Mouse (Mus musculus): Measurements from ENCODE around the gene Cdon.

The Cdon gene

GRCm38 (mm10) chr9:35494937-35495336 lies 74.0 kb downstream of the Cdon start:
- DNase-seq (ENCODE audit: low spot score): no peak

- no peak for DNase-seq (ENCODE audit: low spot score)
These were observed 74.5 kb downstream of the Cdon start for GRCm38 (mm10) chr9:35495471-35495870.

- no peak for DNase-seq (ENCODE audit: low spot score)
These were observed 79.0 kb downstream of the Cdon start for GRCm38 (mm10) chr9:35499946-35500345.

DNA sequence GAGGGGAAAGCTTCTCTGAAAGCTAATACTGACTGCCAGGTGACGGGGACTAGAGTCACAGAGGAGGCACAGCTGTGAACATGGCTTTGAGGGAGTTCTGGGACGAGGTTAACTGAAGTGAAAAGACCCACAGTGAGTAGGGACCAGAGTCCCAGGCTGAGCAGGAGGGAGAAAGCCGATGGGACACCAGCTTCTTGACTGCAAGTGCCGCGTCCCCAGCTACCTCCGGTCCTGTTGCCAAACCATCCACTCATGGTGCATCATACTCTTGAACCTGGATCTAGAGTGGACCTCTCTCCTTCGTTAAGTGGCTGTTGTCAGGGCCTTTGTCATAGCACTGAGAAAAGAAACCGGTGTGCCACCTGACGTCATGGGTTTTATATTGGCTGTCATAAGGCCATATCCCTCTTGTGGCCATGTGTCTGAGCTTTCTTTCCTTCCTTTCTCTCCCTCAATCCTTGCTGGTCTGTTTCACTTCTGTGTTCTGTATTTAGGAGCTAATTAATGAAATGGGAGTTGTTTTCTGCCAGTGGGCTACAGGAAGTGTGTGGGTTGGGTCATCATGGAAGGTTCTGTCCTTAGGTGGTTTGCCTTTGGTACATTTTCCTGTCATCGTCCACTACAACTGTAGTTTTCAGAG lies 81.6 kb downstream of the Cdon start:
- no peak for DNase-seq (ENCODE audit: low spot score)

DNA sequence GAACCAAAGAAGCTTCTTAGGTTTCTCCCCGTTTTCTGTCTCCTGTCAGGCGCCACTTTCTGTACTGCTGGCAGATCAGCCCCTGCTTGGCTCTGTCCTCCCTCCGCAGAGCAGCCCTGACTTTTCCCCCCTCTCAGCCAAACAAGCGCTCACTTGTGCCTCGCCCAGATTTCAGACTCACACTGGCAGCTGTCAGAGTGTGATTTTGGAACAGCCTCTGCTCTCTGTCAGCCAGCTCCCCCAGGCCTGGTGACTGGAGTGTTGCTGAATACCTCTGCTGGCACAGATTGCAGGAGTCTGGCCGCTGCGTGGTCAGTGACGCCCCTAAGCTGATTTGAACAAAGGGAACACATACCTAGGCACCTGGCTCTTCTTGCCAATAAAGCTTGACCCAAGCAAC lies 87.3 kb downstream of the Cdon start:
- DNase-seq (ENCODE audit: low spot score): peak; percentile 58

GRCm38 (mm10) chr9:35513900-35514299 lies 93.0 kb downstream of the Cdon start:
- no peak for DNase-seq (ENCODE audit: low spot score)

- DNase-seq (ENCODE audit: low spot score): no peak
These were observed 95.3 kb downstream of the Cdon start for GRCm38 (mm10) chr9:35516182-35516581.

- no peak for DNase-seq (ENCODE audit: low spot score)
These were observed 95.8 kb downstream of the Cdon start for GRCm38 (mm10) chr9:35516711-35517110.

DNA sequence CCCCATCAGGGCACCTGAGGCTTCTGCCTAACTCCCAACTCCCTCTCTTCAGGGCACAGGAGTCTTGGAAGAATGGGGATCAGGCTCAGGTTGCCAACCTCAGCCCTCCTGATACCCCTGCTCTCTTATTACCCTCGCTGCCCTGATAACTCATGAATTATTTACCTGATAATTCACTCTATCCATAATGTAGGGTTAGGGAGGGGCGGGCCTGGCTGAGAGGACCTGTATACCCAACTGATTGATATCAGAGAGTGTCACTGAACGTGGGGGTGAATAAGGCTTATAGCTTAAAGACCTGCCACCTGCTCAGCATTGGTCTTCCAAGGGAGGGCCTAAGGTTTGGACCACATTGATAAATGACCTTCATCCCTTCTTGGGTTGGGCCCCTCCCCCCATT lies 97.2 kb downstream of the Cdon start, which contains the start of gene Gm1113:
Gene Gm1113, minus strand, starts transcription at position 101 of the 400 bp plus-strand sequence.
- no peak for DNase-seq (ENCODE audit: low spot score)

GRCm38 (mm10) chr9:35520631-35521348 lies 99.9 kb downstream of the Cdon start:
- no peak for DNase-seq (ENCODE audit: low spot score)

GRCm38 (mm10) chr9:35522241-35522640 lies 101.3 kb downstream of the Cdon start:
- DNase-seq (ENCODE audit: low spot score): no peak

GRCm38 (mm10) chr9:35522821-35523515 lies 102.0 kb downstream of the Cdon start:
- no peak for DNase-seq (ENCODE audit: low spot score)

DNA sequence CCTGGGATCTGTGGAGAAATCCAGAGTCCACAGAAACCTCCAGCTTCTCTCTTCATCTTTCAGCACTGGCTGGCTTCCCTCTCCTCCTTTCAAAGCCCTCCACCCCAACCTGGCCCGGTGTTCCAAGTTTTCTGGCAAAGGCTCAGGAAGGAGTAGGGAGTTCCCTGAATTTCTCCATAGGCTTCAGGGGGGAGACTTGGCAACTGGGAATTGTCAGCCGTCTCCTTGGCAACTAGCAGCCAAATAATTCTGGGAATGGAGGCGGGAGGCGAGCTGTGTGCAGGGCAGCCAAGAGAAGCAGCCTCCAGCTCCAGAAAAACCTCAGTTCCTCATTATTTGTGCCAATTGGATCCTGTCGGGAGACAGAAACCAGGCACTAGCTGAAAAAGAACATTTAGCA lies 102.6 kb downstream of the Cdon start:
- peak; percentile 60 for DNase-seq (ENCODE audit: low spot score)

- peak; percentile 86 for DNase-seq (ENCODE audit: low spot score)
These were observed 103.0 kb downstream of the Cdon start for GRCm38 (mm10) chr9:35523941-35524411.

DNA sequence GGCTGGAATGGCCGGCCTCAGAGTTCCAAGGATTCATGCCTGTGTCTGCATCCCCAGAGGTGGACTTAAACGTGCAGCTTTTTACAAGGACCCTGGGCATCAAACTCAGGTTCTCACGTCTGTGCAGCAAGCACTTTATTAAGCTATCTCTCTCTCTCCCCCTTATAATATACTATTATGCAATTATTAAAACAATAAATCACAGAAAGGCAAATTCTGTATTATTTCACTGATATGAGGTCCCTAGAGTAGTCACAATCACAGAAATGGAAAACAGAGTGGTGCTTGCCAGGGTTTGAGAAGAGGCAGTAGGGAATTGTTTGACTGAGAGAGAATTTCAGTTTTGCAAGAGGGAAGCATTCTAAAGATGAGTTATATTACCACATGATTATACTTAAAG lies 108.2 kb downstream of the Cdon start:
- no peak for DNase-seq (ENCODE audit: low spot score)

DNA sequence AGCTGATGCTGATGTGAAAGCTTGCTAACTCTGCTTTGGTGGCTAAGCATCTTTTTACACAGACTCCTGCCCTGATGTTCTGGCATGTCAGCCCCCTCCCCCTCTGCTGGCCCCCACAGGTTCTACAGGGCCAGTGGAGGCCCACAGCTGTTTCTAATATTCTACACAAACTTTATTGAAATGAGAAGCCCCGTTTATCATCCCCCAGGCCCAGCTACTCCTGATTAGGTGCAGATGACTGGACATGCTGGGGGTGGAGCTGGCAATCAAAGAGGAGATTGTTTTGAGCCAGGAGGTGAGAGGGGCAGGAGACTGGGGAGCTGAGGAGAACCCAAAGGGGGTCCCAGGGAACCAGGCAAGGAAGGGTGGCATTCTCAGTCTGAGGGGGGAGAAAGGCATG lies 108.9 kb downstream of the Cdon start:
- DNase-seq (ENCODE audit: low spot score): no peak

GRCm38 (mm10) chr9:35533266-35533665 lies 112.3 kb downstream of the Cdon start:
- DNase-seq (ENCODE audit: low spot score): no peak

GRCm38 (mm10) chr9:35535110-35535509 lies 114.2 kb downstream of the Cdon start:
- DNase-seq (ENCODE audit: low spot score): no peak

DNA sequence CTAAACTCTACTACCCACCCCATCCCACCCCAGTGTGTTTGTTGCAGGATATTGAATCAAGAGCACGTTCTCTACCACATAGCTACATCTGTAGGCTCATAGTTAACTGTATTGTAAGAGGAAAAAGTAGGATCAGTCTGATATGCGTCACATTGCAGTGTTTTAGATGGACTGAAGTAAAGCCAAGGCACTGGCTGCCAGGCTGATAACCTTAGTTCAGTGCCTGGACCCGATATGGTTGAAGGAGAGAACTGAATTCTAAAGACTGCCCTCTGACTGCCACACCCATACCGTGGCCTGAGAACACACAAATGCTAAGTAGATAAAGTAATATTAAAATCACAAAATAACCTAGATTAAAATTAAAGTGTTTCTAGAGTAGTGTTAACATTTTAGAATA lies 114.9 kb downstream of the Cdon start:
- no peak for DNase-seq (ENCODE audit: low spot score)

GRCm38 (mm10) chr9:35539001-35539750 lies 118.2 kb downstream of the Cdon start:
- no peak for DNase-seq (ENCODE audit: low spot score)

GRCm38 (mm10) chr9:35541024-35541423 lies 120.1 kb downstream of the Cdon start:
- no peak for DNase-seq (ENCODE audit: low spot score)

GRCm38 (mm10) chr9:35541488-35541887 lies 120.6 kb downstream of the Cdon start:
- peak; percentile 72 for DNase-seq (ENCODE audit: low spot score)
